Mouse (Mus musculus): ENCODE measurements around the gene Srrt.

Gene Srrt

DNA sequence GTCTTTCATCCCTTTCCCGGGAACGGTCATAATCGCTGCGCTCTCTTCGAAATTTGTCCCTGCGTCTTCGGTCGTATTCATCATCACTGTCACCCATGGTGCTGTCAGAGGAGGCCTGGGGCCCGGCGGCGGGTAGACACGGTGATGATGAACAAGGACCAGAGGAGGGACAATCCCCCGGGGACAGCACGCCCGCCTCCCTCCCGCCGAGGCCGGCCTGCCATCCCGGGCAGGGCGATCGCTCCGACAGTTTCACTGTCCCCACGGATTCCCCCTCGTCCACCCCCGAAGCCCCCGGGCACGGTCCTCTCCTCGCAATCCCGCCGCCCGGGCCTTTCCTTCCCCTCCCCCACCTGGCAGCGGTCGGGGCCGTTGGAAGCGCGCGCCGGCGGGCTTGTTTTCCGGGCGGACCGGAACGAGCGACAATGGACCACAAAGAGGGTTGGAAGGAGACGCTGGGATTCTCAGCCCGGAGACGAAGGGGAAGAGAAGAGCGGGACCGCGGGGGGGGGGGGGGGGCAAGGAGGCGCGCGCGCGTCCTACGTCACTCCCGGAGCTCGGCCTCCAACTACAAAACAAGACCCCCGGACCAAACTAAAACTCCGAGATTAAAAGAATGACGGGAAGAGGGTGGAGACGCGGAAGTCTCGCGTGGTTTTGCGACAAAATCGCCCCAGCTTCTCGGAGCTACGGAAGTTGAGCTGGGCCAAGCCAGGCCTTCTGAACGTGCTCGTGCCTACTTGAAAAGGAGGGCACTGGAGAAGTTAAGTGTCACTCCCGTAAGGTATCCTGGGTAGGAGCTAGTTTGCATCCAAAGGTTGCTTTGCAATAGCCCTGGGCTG is at the start of gene Srrt:
Srrt (minus strand) TSS at position 604 of the 842 bp plus-strand sequence.
- DNase-seq (ENCODE audit: low spot score), result peak; percentile 66

DNA sequence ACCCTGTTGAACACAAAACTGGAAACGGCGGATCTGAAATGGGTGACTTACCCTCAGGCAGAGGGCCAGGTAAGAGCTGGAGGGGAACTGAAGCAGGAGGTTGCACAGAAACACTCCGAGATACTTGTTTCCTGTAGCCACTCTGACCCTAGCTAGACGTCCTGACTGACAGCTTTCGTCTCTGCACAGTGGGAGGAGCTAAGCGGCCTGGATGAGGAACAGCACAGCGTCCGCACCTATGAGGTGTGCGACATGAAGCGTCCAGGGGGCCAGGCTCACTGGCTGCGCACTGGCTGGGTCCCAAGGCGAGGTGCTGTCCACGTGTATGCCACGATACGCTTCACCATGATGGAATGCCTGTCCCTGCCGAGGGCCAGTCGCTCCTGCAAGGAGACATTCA is 46.6 kb upstream of the Srrt start:
- no peak for DNase-seq (ENCODE audit: low spot score)

- DNase-seq (ENCODE audit: low spot score), result no peak
These were observed 44.8 kb upstream of the Srrt start for GRCm38 (mm10) chr5:137352011-137352975.

GRCm38 (mm10) chr5:137351394-137351793 is 43.9 kb upstream of the Srrt start:
- no peak for DNase-seq (ENCODE audit: low spot score)

DNA sequence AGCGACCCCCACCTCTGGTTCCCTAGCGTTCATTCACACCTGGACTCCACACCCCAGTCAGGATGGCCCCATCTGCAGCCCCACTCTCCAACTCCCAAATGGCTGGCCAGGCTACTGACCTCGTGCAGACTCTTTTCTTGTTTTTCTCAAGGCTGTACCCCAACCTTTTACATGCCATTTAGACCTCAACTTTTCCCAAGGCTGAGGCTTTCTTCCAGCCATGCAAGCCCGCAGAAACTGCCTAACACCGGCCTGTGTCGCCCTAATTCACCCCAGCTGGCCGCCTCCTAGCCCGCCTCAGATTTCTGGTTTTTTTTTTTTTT is 43.5 kb upstream of the Srrt start:
- no peak for DNase-seq (ENCODE audit: low spot score)

- no peak for DNase-seq (ENCODE audit: low spot score)
These were observed 43.0 kb upstream of the Srrt start for GRCm38 (mm10) chr5:137350205-137351057.

DNA sequence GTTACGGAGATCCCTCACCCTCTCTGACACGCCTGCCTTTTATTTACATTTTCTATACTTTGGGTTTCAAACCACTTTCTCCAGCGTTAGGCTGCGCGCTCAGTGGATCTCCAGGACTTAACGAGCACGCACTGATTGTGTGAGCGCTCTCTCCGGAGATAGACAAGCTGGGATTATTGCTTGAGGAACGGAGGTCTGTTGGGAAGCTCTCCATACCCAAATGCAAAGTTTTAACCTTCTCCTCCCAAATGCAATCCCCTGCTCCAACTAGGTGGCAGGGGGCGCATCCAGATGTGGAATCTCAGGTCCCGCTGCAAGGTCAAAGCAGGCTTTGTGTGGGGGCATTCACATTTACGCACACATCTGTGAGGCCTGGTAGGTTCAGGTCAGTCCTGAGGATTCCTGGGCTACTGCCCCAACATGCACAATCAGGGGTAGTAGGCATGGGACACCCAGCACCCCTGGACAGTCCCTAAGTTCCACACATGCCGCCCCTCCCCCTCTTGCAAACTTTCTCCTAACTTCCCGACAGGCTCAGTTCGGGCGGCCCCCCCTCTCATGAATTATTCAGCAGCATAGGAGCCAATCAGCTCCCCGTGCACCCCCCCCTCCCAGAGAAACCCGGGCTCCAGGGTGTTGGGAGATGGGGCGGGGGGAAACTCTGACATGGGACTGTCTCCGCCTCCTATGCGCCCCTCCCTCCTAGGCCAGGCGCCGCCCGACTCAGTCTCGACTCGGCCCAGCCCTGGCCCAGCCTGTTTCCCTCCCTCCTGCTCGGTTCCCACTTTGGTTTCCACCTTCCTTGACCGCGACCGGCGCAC is 42.1 kb upstream of the Srrt start, which contains the start of gene Ephb4:
Ephb4 (plus strand) TSS at position 726 of the 821 bp plus-strand sequence.
- peak; percentile 82 for DNase-seq (ENCODE audit: low spot score)

GRCm38 (mm10) chr5:137348482-137349383 is 41.3 kb upstream of the Srrt start:
- no peak for DNase-seq (ENCODE audit: low spot score)

- DNase-seq (ENCODE audit: low spot score), result no peak
These were observed 40.4 kb upstream of the Srrt start for GRCm38 (mm10) chr5:137347856-137348255.

DNA sequence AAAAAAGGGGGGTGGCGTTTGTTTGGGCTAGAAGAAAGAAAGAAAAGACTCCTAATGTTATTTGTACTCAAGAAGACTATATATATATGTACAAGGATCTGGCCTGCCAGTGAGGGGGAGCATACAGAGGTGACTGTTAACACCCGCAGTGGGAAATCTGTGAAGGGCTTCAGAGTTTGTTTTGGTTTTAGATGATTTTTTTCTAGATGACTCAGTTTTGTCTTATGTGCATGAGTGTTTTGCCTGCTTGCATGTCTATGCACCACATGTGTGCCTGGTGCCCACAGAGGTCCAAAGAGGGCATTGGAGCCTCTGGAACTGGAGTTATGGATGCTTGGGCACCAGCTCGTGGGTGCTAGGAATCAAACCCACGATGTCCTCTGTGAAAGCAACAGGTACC is 39.5 kb upstream of the Srrt start:
- DNase-seq (ENCODE audit: low spot score), result no peak

- DNase-seq (ENCODE audit: low spot score), result no peak
These were observed 38.9 kb upstream of the Srrt start for GRCm38 (mm10) chr5:137346388-137346787.

GRCm38 (mm10) chr5:137345821-137346220 is 38.3 kb upstream of the Srrt start:
- DNase-seq (ENCODE audit: low spot score), result no peak

DNA sequence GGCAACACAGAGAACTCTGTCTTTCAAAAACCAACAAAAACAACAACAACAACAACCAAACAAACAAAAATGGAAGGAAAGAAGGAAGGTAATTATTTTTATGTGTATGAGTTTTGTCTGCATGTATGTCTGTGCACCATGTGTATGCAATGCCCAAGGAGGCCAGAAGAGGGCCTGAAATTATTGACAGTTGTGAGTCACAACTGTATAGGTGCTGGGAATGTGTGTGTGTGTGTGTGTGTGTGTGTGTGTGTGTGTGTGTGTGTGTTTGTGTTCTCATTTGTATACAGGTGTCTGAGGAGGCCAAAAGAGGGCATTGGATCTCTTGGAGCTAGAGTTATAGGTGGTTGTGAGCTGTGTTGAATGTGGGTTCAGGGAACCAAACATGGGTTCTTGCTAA is 36.4 kb upstream of the Srrt start:
- DNase-seq (ENCODE audit: low spot score), result no peak

- DNase-seq (ENCODE audit: low spot score), result no peak
These were observed 35.9 kb upstream of the Srrt start for GRCm38 (mm10) chr5:137343412-137343811.

GRCm38 (mm10) chr5:137342407-137343012 is 35.0 kb upstream of the Srrt start:
- no peak for DNase-seq (ENCODE audit: low spot score)

- no peak for DNase-seq (ENCODE audit: low spot score)
These were observed 32.7 kb upstream of the Srrt start for GRCm38 (mm10) chr5:137340222-137340621.

- no peak for DNase-seq (ENCODE audit: low spot score)
These were observed 32.0 kb upstream of the Srrt start for GRCm38 (mm10) chr5:137339290-137339979.

DNA sequence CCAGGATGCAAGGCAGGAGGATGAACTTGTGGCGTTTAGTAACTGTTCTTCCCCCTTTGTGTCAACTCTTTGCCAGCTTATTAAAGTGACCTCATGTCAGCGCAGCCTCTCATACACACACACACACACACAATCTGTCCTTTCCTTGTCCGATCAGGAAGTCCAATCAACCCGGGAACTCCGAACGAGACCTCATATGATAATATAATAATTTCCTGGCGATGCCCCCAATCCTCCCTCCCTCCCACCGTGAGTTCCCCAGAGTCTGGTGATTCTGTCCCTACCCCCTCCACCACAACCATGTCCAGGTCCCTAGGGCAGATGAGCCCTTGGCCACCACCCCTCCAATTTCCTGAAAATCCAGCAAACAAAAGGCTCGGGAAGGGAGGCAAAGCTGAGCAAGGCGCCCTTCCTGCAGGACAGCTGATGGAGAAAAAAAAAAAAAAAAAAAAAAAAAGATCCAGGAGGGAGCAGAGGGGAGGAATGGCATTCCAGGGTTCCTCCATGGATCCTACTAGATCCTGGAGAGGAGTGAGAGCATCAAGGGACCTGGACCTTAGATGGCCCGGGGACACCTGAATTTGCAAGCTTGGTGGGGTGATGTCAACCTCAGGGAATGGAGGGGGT is 31.3 kb upstream of the Srrt start:
- no peak for DNase-seq (ENCODE audit: low spot score)
